Mouse (Mus musculus): ENCODE data around the gene Grin2b. TPM values are rescaled to one million over a fixed set of nuclear protein-coding genes. Genes with fewer than 3 reads are reported as not detected.
"Not testable (repeated sequence)": the region's sequence is repeated elsewhere in the genome, so short reads cannot be mapped to it uniquely, and the experiment has no call there.

Gene Grin2b
- polyA plus RNA-seq, 1 experiment from 2014 or later, result 62.4 TPM

GRCm38 (mm10) chr6:135827317-135827716, 346.0 kb downstream of the Grin2b start:
- no peak overlapping the region for H3K4me2 ChIP-seq
- no peak overlapping the region for H3K27ac ChIP-seq (replicated peaks)
- no peaks in the 10 kb centered on the region for H3K4me1 ChIP-seq (replicated peaks)
- ATAC-seq (ENCODE audit: low FRiP score, low read depth), result no peak
- H3K4me3 ChIP-seq, result no peak overlapping the region
- WGBS, result 84% methylated on average over 3 of the region's 3 CpGs
- H3K36me3 ChIP-seq, result no peaks in the 10 kb centered on the region
- no peak overlapping the region for H3K9ac ChIP-seq
- H3K27me3 ChIP-seq, result no peaks in the 10 kb centered on the region
- no peaks in the 10 kb centered on the region for H3K9me3 ChIP-seq

DNA sequence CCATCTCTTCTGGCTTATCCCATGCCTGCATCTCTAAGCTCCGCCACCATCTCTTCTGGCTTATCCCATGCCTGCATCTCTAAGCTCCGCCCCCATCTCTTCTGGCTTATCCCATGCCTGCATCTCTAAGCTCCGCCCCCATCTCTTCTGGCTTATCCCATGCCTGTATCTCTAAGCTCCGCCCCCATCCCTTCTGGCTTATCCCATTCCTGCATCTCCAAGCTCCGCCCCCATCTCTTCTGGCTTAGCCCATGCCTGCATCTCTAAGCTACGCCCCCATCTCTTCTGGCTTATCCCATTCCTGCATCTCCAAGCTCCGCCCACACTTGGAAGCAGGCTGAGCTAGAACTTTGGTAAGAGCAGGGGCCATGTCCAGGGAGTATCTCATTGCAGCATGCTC, 346.5 kb downstream of the Grin2b start:
- not testable (repeated sequence) for H3K36me3 ChIP-seq; ATAC-seq (ENCODE audit: low FRiP score, low read depth); H3K4me3 ChIP-seq; H3K4me1 ChIP-seq (replicated peaks); H3K27me3 ChIP-seq; H3K27ac ChIP-seq (replicated peaks); H3K9ac ChIP-seq; H3K4me2 ChIP-seq; H3K9me3 ChIP-seq
- WGBS, result 98% methylated on average over 7 of the region's 7 CpGs

DNA sequence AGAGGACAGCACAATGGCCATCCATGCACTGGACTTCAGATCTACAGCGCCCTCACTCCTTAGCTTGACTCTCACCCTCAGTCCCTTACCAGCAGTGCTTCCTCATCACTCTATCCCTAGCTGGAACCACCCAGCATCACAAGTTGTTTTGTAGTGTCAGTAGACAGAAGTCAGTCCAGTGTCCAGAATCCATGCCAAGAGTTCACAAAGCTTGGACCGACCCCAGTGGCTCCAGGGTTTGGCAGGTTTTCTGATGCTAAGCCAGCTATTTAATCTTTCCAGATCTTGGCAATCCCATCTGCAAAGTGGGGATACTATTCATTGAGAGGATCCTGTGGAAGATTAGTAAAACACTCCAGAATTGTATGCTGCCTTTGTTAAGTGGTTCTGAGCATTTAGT, 355.9 kb downstream of the Grin2b start:
- no peaks in the 10 kb centered on the region for H3K27me3 ChIP-seq
- H3K27ac ChIP-seq (replicated peaks), result no peak overlapping the region
- WGBS, result 89% methylated on average over 2 of the region's 2 CpGs
- H3K4me3 ChIP-seq, result no peak overlapping the region
- ATAC-seq (ENCODE audit: low FRiP score, low read depth), result no peak
- H3K9ac ChIP-seq, result no peak overlapping the region
- H3K9me3 ChIP-seq, result no peaks in the 10 kb centered on the region
- H3K4me1 ChIP-seq (replicated peaks), result no peaks in the 10 kb centered on the region
- no peaks in the 10 kb centered on the region for H3K36me3 ChIP-seq
- H3K4me2 ChIP-seq, result no peak overlapping the region

- no peak for ATAC-seq (ENCODE audit: low FRiP score, low read depth)
- Histone ChIP-seq H3K4me3 (no peak overlapping the region), H3K9ac (no peak overlapping the region), H3K4me1 (replicated peaks) (no peaks in the 10 kb centered on the region), H3K4me2 (no peak overlapping the region), H3K27me3 (no peaks in the 10 kb centered on the region), H3K9me3 (no peaks in the 10 kb centered on the region), H3K27ac (replicated peaks) (no peak overlapping the region), H3K36me3 (no peaks in the 10 kb centered on the region)
- WGBS, result 76% methylated on average over 7 of the region's 7 CpGs
Observed at GRCm38 (mm10) chr6:135813755-135814154, 359.6 kb downstream of the Grin2b start.

GRCm38 (mm10) chr6:135805436-135805835, 367.9 kb downstream of the Grin2b start:
- ATAC-seq (ENCODE audit: low FRiP score, low read depth), result no peak
- no peak overlapping the region for H3K27ac ChIP-seq (replicated peaks)
- WGBS, result 45% methylated on average over 9 of the region's 9 CpGs
- H3K4me3 ChIP-seq, result no peak overlapping the region
- H3K9me3 ChIP-seq, result no peaks in the 10 kb centered on the region
- no peak overlapping the region for H3K4me2 ChIP-seq
- no peaks in the 10 kb centered on the region for H3K36me3 ChIP-seq
- H3K27me3 ChIP-seq, result no peaks in the 10 kb centered on the region
- H3K4me1 ChIP-seq (replicated peaks), result no peaks in the 10 kb centered on the region
- H3K9ac ChIP-seq, result no peak overlapping the region

DNA sequence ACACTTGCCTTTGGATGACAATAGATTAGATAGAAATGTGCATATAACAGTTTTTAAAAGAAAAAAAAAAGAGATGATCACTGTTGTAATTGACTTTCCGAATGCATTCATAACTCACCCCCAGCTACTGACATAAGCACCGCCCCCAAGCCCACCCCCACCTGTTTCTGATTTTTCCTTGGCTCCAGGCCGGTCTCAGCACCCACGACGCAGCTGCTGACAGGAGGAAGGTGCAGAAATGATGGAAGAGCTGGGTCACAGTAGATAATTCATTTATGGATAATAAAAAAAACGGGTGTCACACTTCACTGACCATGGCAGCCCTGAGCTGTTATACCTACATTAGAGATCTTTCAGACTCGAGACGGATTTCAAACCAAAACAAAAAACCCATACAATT, 373.4 kb downstream of the Grin2b start:
- Histone ChIP-seq H3K4me3 (no peak overlapping the region), H3K9me3 (no peaks in the 10 kb centered on the region), H3K9ac (no peak overlapping the region), H3K27me3 (no peaks in the 10 kb centered on the region), H3K4me1 (replicated peaks) (peaks cover 11% of the 10 kb centered on the region; the same call in 1 of the 2 replicates), H3K27ac (replicated peaks) (no peak overlapping the region), H3K36me3 (no peaks in the 10 kb centered on the region), H3K4me2 (no peak overlapping the region)
- ATAC-seq (ENCODE audit: low FRiP score, low read depth), result no peak
- WGBS, result 69% methylated on average over 8 of the region's 8 CpGs

GRCm38 (mm10) chr6:135798202-135798992, 374.9 kb downstream of the Grin2b start:
- no peak overlapping the region for H3K27ac ChIP-seq (replicated peaks)
- 83% methylated on average over 13 of the region's 13 CpGs for WGBS
- H3K9me3 ChIP-seq, result no peaks in the 10 kb centered on the region
- H3K36me3 ChIP-seq, result no peaks in the 10 kb centered on the region
- H3K4me1 ChIP-seq (replicated peaks), result peaks cover 11% of the 10 kb centered on the region; the same call in 1 of the 2 replicates
- no peak overlapping the region for H3K9ac ChIP-seq
- no peak for ATAC-seq (ENCODE audit: low FRiP score, low read depth)
- no peak overlapping the region for H3K4me3 ChIP-seq
- H3K27me3 ChIP-seq, result no peaks in the 10 kb centered on the region
- no peak overlapping the region for H3K4me2 ChIP-seq

DNA sequence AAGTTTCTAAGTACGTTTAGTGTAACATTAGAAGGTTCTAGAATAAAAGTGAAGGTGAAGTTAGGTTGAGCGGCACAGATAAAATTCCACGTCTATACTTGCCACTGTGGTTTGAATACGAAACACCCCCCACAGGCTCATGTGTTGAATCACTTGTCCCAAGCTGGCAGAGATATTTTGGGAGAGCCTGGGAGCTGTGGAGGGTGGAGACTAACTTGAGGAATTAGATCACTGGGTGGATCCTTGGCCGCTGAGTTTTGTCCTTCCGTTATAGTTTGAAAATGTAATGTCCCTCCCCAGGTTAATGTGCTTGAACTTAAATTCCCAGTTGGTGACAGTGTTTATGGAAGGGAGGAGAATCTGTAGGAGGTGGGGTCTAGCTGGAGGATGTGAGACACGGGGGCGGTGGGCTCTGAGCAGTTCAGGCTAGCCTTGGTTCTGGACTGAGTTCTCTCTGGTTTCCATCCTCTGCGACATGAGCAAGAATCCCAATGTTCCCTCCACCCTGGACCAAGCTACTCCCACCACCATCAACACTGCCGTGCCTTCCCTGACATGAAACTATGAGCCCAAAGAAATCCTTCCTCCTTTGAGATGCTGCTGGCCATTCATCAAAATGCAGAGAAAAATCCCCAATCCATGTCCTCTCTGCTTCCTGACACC, 375.8 kb downstream of the Grin2b start:
- Histone ChIP-seq H3K4me2 (no peak overlapping the region), H3K27me3 (no peaks in the 10 kb centered on the region), H3K9ac (no peak overlapping the region), H3K27ac (replicated peaks) (no peak overlapping the region), H3K9me3 (no peaks in the 10 kb centered on the region), H3K4me3 (no peak overlapping the region), H3K4me1 (replicated peaks) (peaks cover 11% of the 10 kb centered on the region; the same call in 1 of the 2 replicates), H3K36me3 (no peaks in the 10 kb centered on the region)
- 85% methylated on average over 10 of the region's 10 CpGs for WGBS
- 0 out of 2 replicates have a peak, but pooled peaks have one; percentile 23 for ATAC-seq (ENCODE audit: low FRiP score, low read depth)

GRCm38 (mm10) chr6:135796911-135797310, 376.4 kb downstream of the Grin2b start:
- Histone ChIP-seq H3K27ac (replicated peaks) (no peak overlapping the region), H3K9ac (no peak overlapping the region), H3K27me3 (no peaks in the 10 kb centered on the region), H3K36me3 (no peaks in the 10 kb centered on the region), H3K4me3 (no peak overlapping the region), H3K4me2 (no peak overlapping the region), H3K9me3 (no peaks in the 10 kb centered on the region), H3K4me1 (replicated peaks) (peaks cover 11% of the 10 kb centered on the region; the same call in 1 of the 2 replicates)
- ATAC-seq (ENCODE audit: low FRiP score, low read depth), result no peak
- WGBS, result 52% methylated on average over 4 of the region's 4 CpGs

DNA sequence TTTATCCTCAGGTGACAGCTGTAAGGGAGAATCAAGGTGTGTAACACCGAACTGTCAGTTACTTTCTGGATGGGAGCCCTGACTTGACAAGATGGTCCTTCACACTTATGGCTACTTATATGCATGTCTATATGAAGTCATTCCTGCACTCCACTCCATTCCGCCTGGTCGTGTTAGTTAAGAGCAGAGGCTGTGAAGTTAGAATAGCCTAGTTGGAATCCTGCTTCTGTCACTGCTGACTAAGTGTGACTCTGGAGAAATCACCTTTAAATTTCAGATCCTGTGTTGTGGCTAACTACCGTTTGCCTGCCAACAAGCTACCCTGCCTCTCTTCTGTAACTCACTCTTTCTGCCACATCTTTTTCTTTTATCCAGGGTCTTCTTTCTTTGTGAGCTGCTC, 381.9 kb downstream of the Grin2b start:
- no peaks in the 10 kb centered on the region for H3K36me3 ChIP-seq
- H3K4me2 ChIP-seq, result no peak overlapping the region
- no peaks in the 10 kb centered on the region for H3K27me3 ChIP-seq
- H3K4me1 ChIP-seq (replicated peaks), result 0 out of 2 replicates have a peak, but pooled peaks cover 3% of the 10 kb centered on the region
- H3K27ac ChIP-seq (replicated peaks), result no peak overlapping the region
- H3K9ac ChIP-seq, result no peak overlapping the region
- 94% methylated on average over 4 of the region's 4 CpGs for WGBS
- H3K4me3 ChIP-seq, result no peak overlapping the region
- H3K9me3 ChIP-seq, result no peaks in the 10 kb centered on the region
- no peak for ATAC-seq (ENCODE audit: low FRiP score, low read depth)

DNA sequence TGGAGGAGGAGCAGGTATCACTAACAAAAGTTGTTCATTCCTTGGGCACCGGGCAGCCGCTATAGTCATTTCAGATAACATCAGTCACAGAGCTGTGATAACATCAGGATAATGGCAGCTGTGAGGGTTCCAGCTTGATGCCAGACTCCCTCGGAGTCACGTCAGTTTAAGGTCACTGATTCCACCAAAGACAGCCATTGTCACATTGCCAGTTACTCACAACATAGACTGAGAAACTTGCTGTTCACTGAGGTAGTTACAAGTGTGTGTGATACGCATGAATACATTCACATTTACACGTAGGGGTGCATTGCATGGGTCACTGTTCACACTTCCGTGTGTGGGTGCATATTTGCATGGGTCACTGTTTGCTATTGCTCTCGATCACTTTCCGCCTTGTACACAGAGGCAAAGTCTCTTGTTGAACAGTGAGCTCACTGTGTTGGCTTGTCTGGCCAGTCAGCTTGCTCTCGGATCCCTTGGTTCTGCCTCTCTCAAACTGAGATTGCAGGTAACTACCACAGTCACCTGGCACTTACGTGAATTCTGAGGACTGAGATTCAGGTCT, 383.6 kb downstream of the Grin2b start:
- no peak for ATAC-seq (ENCODE audit: low FRiP score, low read depth)
- H3K4me3 ChIP-seq, result no peak overlapping the region
- no peak overlapping the region for H3K27ac ChIP-seq (replicated peaks)
- H3K9ac ChIP-seq, result no peak overlapping the region
- WGBS, result 69% methylated on average over 11 of the region's 11 CpGs
- H3K9me3 ChIP-seq, result no peaks in the 10 kb centered on the region
- H3K36me3 ChIP-seq, result no peaks in the 10 kb centered on the region
- no peak overlapping the region for H3K4me2 ChIP-seq
- no peaks in the 10 kb centered on the region for H3K4me1 ChIP-seq (replicated peaks)
- H3K27me3 ChIP-seq, result no peaks in the 10 kb centered on the region

DNA sequence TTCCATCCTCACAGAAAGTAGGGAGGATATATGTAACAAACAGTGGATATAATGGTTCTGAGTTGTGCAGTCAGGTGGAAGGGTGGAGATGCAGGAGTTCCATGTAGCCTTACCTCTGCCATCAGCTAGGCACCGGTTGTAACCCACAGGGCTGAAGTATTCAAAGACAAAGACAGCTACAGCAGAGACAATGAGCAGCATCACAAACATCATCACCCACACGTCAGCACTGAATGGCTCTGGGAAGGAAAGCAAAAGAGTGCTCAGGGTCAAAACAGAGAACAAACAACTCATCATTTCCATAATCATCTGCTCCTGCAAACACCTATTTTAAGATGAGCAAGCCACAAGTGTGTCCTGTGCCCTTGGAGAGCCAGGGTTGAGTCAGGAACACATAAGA, 398.6 kb downstream of the Grin2b start:
- Histone ChIP-seq H3K4me2 (no peak overlapping the region), H3K4me3 (no peak overlapping the region), H3K36me3 (peaks cover 41% of the 10 kb centered on the region), H3K4me1 (replicated peaks) (no peaks in the 10 kb centered on the region), H3K27me3 (no peaks in the 10 kb centered on the region), H3K9ac (no peak overlapping the region), H3K9me3 (no peaks in the 10 kb centered on the region), H3K27ac (replicated peaks) (no peak overlapping the region)
- no peak for ATAC-seq (ENCODE audit: low FRiP score, low read depth)
- 72% methylated on average over 2 of the region's 2 CpGs for WGBS
